Mouse (Mus musculus) urinary bladder, postnatal 14 days (tissue): Measurements from ENCODE around the gene Gng2.
"Not testable (repeated sequence)": the region's sequence is repeated elsewhere in the genome, so short reads cannot be mapped to it uniquely, and the experiment has no call there.

Experiments
- DNase-seq: peaks from one replicate; pipeline ENCODE4 v3.0.0; 2021; ENCODE audit warnings: low spot score

Gng2 gene

DNA sequence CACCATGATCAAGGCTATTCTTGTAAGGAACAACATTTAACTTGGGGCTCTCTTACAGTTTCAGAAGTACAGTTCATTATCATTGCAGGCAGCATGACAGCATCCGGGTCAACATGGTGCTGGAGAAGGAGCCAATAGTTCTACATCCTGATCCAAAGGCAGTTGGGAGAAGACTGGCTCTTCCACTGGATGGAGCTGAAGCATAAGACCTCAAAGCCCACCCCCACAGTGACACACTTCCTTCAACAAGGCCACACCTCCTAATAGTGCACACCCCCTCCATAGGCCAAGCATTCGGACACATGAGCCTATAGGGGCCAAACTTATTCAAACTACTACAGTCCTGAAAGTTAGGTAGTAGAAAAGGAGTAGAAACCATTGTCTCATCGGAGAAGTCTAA lies 42.3 kb downstream of the Gng2 start:
- no peak for DNase-seq

DNA sequence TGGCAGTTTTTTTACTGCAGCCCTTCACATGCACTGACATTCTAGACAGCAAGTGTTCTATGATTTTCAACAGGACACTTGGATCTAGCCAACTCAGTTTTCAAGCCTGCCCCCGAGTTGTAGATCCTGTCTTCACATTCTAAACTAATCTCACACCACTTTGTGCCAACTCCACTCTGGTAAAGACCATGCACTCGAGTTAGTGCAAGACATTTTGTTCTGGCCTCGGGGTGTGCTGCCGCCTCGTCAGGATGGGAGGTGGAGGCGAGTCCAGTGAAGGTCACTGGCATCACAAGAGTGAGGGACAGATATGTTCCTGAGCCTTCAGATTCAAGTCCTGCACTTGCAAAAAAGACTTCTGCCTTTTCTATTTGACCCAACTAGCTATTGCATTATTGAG lies 44.1 kb downstream of the Gng2 start:
- no peak for DNase-seq

- DNase-seq: no peak
These were observed 49.5 kb downstream of the Gng2 start for GRCm38 (mm10) chr14:19927879-19928278.

DNA sequence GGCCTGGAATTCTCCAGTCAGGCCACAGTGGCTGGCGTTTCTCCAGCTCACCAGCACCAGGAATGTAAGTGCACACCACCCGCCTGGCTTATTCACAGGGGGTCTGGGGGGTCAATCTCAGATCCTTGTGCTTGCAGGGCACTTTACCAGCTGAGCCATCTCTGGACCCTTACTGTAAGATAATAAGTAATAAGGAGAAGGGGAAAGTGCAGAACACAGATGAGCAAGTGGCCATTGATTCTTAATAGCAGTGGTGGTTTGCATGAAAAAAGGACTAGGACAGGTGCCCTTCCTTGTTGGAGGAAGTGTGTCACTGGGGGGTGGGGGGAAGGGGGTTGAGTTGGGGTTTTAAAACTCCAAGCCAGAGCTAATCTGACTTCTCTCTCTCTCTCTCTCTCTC lies 50.3 kb downstream of the Gng2 start:
- no peak for DNase-seq

DNA sequence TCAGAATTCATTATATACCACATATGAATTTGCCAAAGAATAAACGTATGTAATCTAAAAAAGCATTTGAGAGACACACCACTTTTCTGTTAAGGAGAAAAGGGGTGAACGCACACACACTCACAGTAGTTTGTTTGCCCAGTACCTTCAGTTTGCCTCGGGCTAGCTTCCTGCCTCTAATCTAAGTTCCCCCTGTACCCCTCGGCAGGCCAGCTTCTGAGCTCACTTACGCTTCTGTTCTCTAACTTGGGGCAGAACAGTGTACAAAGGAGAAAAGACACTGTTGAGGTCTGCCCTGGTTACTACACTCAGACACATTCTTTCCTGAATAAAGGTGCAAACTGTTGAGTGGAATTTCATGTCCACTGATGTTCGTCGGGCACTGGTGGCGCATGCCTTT lies 51.1 kb downstream of the Gng2 start:
- DNase-seq: no peak

- no peak for DNase-seq
These were observed 52.3 kb downstream of the Gng2 start for GRCm38 (mm10) chr14:19925157-19925556.

GRCm38 (mm10) chr14:19924086-19924485 lies 53.3 kb downstream of the Gng2 start:
- DNase-seq: no peak

DNA sequence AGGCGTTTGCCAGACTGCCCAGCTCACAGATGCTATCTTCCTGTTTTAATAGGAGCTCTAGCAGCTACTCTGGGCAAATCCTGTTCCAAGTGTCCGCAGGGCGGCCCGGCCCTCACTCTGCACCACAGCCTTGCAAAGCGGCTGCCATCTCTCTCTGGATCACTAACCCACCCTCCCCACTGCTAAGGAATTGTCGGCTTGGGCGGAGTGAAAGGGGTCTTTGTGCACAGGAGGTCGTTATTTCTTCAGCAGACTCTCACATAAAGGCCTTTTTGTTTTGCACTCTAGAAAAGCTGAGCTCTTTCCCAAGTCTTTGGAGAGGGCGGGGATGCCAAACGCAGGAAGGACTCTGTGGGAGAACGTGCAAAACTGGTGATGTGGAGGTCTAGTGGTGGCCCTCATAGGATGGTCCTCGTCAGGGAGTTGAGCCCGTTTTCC lies 57.2 kb downstream of the Gng2 start:
- DNase-seq: no peak

GRCm38 (mm10) chr14:19919789-19920188 lies 57.6 kb downstream of the Gng2 start:
- DNase-seq: no peak

DNA sequence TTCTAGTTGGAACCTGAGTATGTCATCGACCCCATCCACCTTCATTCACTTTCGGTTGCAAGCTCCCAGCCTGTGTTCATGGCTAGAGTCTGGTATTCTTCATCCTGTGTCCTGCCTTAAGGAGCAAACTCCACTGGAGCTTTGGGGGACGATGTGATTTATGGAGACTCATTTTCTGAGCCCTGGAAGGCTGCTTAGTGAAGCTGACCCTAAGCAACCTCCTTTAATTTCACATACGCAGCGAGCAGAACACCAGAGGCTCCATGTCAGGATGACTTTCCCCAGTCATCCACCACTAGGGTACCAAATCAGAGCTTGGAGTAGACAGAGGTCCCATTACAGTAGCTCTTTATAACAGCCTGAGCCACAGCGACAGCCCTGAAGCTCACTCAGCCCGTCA lies 59.9 kb downstream of the Gng2 start:
- DNase-seq: no peak

GRCm38 (mm10) chr14:19916315-19916714 lies 61.1 kb downstream of the Gng2 start:
- no peak for DNase-seq

- DNase-seq: no peak
These were observed 64.5 kb downstream of the Gng2 start for GRCm38 (mm10) chr14:19912891-19913290.

- peak; percentile 50 for DNase-seq
These were observed 71.8 kb downstream of the Gng2 start for GRCm38 (mm10) chr14:19905615-19906014.

GRCm38 (mm10) chr14:19904821-19905220 lies 72.6 kb downstream of the Gng2 start:
- DNase-seq: no peak

DNA sequence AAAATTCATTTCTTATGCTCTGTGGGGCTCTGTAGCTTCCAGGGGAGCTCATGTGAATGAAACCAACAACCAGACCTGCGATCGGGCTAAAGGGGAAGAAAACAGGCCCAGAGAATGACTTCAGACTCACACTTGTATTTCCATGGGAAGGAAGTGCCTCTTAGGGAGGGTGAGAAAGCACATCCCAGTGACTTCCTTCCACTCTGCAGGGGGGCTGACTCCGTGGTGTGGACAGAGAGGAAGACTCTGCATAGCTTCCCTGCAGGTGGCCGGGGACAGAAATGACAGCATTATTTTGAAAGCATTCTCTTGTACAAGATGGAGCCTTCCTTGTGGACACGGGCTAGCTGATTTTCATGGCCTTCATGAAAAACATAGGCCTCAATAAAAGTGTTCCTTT lies 73.4 kb downstream of the Gng2 start:
- no peak for DNase-seq

DNA sequence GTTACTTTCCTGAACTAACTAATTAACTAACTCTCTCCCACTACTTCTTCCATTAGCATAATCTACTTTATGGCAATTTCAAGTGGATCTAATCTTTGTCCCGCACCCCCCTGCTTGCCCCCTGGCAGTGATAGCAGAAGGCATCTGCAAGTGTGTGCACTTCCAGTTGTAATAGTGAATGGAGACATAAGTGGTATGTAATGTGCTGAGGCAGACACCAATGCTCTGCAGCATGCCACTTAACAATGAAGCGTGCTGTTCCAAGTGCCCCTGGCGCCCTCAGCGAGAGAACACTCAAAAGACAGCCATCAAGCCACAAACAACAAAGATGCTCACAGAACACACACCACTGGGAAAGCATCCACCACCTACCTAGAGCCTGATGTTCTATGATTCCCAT lies 76.9 kb downstream of the Gng2 start:
- DNase-seq: no peak

DNA sequence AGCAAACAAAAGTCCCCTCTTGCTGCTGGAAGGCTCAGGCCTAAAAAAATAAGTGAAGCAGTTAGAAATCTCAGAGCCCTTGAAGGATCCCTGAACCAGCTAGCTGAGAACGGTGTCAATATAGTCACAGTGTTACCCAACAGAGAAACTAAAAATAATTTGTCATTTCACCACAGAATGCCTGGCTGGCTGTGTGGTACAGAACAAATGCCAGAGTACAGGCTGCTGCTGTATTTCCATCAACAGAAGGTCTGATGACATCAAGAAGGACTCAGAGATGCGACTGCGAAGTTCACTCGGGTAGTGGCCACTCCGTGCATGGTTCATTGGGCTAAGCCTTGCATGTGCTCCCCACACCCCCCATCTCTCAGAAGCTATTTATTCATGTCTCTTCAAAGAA lies 89.9 kb downstream of the Gng2 start:
- DNase-seq: no peak

DNA sequence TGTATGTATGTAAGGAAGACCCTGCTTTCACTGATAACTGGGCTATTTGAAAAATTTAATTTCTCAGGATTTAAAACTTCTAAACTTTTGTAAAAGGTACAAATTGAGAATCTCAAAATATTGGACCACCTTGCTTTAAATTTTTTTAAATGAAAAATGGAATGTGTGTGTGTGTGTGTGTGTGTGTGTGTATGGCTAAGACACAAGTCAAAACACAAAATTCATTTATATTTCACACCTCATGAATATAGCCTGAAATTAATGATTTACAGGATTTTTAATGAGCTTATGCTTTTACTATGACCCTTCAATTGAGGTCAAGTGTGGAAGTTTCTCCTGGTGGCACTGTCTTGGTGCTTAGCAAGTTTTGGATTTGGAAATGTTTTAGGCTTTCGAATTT lies 93.0 kb downstream of the Gng2 start:
- DNase-seq: not testable (repeated sequence)

DNA sequence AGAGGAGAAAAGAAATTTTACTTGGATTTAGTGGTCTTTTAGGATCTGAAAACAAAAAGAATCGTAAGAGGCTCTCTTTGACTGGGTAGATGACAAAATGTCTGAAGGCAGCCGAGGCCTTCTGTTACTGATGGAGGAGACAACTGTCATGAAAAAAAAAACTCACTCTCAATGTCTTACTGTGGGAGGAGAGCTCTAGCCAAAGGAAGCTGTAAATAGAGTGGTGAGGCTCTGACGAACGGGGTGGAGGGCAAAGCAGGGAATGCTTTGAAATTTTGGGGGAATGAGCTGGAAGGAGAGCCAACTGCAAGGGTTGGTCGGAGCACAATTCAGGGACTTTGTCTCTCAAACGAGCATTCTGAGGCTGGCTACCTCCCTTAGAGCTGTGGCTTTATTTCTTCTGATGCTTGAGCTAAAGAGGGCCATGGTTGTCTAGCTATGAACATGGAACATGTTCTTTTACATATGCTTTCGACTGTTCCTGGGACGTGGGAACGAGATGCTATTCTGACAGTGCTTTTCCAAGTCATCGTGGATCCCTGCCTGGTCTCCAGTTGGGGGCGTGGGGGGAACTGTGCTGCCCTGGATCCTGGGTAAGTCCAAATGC lies 103.1 kb downstream of the Gng2 start:
- no peak for DNase-seq

- DNase-seq: no peak
These were observed 110.0 kb downstream of the Gng2 start for GRCm38 (mm10) chr14:19867286-19867935.

DNA sequence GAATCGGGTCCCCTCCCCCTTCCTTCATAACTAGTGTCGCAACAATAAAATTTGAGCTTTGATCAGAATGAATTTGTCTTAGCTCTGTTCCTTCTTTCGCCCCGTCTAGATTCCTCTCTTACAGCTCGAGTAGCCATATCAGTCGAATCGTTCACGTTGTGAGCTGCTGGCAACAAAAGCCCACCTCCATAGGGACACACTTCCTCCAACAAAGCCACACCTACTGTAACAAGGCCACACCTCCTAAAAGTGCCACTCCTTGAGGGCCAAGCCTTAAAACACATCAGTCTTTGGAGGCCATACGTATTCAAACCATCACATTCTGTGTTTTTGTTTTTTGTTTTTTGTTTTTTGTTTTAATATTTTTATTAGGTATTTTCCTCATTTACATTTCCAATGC lies 112.3 kb downstream of the Gng2 start:
- DNase-seq: not testable (repeated sequence)

GRCm38 (mm10) chr14:19861311-19862080 lies 115.9 kb downstream of the Gng2 start:
- DNase-seq: no peak

DNA sequence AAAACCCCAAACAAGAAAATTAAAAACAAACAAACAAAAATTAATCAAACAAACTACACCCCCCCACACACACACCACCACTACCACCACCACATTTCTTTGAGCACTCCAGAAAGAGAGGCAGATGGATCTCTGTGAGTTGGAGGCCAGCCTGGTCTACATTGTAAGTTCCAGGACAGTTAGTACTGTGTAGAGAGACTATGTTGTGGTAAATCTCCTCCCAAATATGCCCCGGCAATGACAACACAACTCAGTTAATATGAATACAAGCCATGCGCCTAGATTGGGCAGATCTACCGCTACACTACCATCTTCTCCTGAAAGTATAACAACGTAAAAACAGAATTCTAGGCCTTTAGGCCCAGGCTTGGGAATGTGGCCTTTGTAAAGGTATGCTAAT lies 117.1 kb downstream of the Gng2 start:
- DNase-seq: no peak
